In genomic region chr19:8770567-8771270, GRCm38 (mm10) we compare ENCODE assay signal across 8 mouse cellular contexts. TPM values are rescaled to one million over a fixed set of nuclear protein-coding genes. Genes with fewer than 3 reads are reported as not detected.
DNase-seq lines count a peak whose midpoint lies in the region; ATAC-seq and TF ChIP-seq lines count a peak whose summit lies in the region.

Tmem223 (plus strand) TSS chr19:8770996.

- in situ Hi-C loops in ES-E14 (cut with MboI; ENCODE audit: low sequenced_read_pairs in 2 of 2, unreplicated experiment in 2 of 2), result no loop called here

- DNase-seq in ES-E14 (ENCODE audit: low read depth, low spot score), result peak; percentile 68
- peak; percentile 81 for DNase-seq in cerebellum, adult 9-11 months
- peak; percentile 44 to 86 for DNase-seq in frontal cortex, adult 2 months (ENCODE audit: extremely low spot score in 1 of 2, low spot score in 1 of 2)
- peak; percentile 72 to 80 for DNase-seq in layer of hippocampus, adult 8-10 months (ENCODE audit: low spot score in 2 of 2)
- peak; percentile 87 for DNase-seq in lung, embryonic 14.5 days
- peak; percentile 84 for DNase-seq in testis, postnatal 10 days (ENCODE audit: low spot score)

- H3K27me3 ChIP-seq in lung, embryonic 14.5 days (ENCODE audit: insufficient read depth, low read length), result no peaks in the 10 kb centered on the region
- H3K27me3 ChIP-seq in neural tube, embryonic 15.5 days (replicated peaks), result no peaks in the 10 kb centered on the region

- H3K27ac ChIP-seq in ES-E14 (ENCODE audit: insufficient read depth, low read depth, low read length, poor library complexity, severe bottlenecking), result peak within 1 kb of the TSS; percentile 59
- H3K27ac ChIP-seq in lung, embryonic 14.5 days (ENCODE audit: low read depth), result peak within 1 kb of the TSS; percentile 91
- H3K27ac ChIP-seq in neural tube, embryonic 15.5 days (replicated peaks), result peak within 1 kb of the TSS; percentile 90

- peak; percentile 32; the same call in 1 of the 2 replicates for TF ChIP-seq CTCF in lung, embryonic 14.5 days (IDR thresholded peaks at IDR 0.05; ENCODE audit: low read depth)

- peak within 1 kb of the TSS; percentile 88 for H3K9ac ChIP-seq in ES-E14 (ENCODE audit: insufficient read depth, low read depth, low read length, poor library complexity, severe bottlenecking)
- peak within 1 kb of the TSS; percentile 95 for H3K9ac ChIP-seq in lung, embryonic 14.5 days
- peak within 1 kb of the TSS; percentile 90 for H3K9ac ChIP-seq in neural tube, embryonic 15.5 days (replicated peaks)

- no peaks in the 10 kb centered on the region for H3K9me3 ChIP-seq in ES-E14 (ENCODE audit: control insufficient read depth, insufficient read depth, low read depth, low read length)
- H3K9me3 ChIP-seq in lung, embryonic 14.5 days (ENCODE audit: low read depth, low read length), result no peaks in the 10 kb centered on the region
- no peaks in the 10 kb centered on the region for H3K9me3 ChIP-seq in neural tube, embryonic 15.5 days (replicated peaks)

- peaks cover 36% of the 10 kb centered on the region for H3K36me3 ChIP-seq in ES-E14 (ENCODE audit: control insufficient read depth, insufficient read depth, low read length, poor library complexity, severe bottlenecking)
- peaks cover 69% of the 10 kb centered on the region for H3K36me3 ChIP-seq in lung, embryonic 14.5 days (ENCODE audit: insufficient read depth)
- peaks cover 57% of the 10 kb centered on the region for H3K36me3 ChIP-seq in neural tube, embryonic 15.5 days

- H3K4me3 ChIP-seq in ES-E14 (ENCODE audit: insufficient read depth in 1 of 2, low read depth in 1 of 2, low read length in 2 of 2, poor library complexity in 1 of 2, severe bottlenecking in 1 of 2), result peak within 1 kb of the TSS; percentile 73 to 89
- peak within 1 kb of the TSS; percentile 72 for H3K4me3 ChIP-seq in lung, embryonic 14.5 days (ENCODE audit: low read depth, low read length)
- H3K4me3 ChIP-seq in neural tube, embryonic 15.5 days (replicated peaks), result peak within 1 kb of the TSS; percentile 75

- 23% methylated on average over 29 of the region's 29 CpGs for WGBS in lung, embryonic 14.5 days
- 20% methylated on average over 29 of the region's 29 CpGs for WGBS in neural tube, embryonic 15.5 days

- peak; percentile 55 to 70 for ATAC-seq in hematopoietic stem cell, adult 5-6 weeks (replicated peaks in 1 of 2; ENCODE audit: insufficient read depth in 1 of 2, low FRiP score in 2 of 2, low TSS enrichment in 1 of 2, low read depth in 1 of 2, poor library complexity in 2 of 2, severe bottlenecking in 2 of 2)
- ATAC-seq in lung, embryonic 14.5 days (ENCODE audit: insufficient read depth), result peak; percentile 25; the same call in 1 of the 2 replicates
- ATAC-seq in neural tube, embryonic 15.5 days (ENCODE audit: low FRiP score), result peak; percentile 43; the same call in 1 of the 2 replicates

- H3K4me2 ChIP-seq in lung, embryonic 14.5 days, result peak within 1 kb of the TSS; percentile 82
- peak within 1 kb of the TSS; percentile 71 for H3K4me2 ChIP-seq in neural tube, embryonic 15.5 days

- peaks cover 0 to 7% of the 10 kb centered on the region in 2 experiments; a peak in 3 of 4 replicates for H3K4me1 ChIP-seq in ES-E14 (ENCODE audit: control insufficient read depth in 2 of 2, insufficient read depth in 2 of 2, low read length in 2 of 2, poor library complexity in 1 of 2)
- H3K4me1 ChIP-seq in lung, embryonic 14.5 days (ENCODE audit: insufficient read depth), result no peaks in the 10 kb centered on the region; the same call in none of the 2 replicates
- H3K4me1 ChIP-seq in neural tube, embryonic 15.5 days, result peaks cover 38% of the 10 kb centered on the region

TF ChIP-seq in ES-E14, 5 proteins besides CTCF, POLR2A, EP300 and RAD21:
- TF ChIP-seq ZNF384 (IDR thresholded peaks at IDR 0.05; ENCODE audit: low read depth, low read length) (no peak), MAFK (IDR thresholded peaks at IDR 0.05; ENCODE audit: insufficient read depth, low read depth, low read length) (no peak), ZC3H11A (IDR thresholded peaks at IDR 0.05; ENCODE audit: borderline replicate concordance, low read depth, low read length) (no peak), HCFC1 (IDR thresholded peaks at IDR 0.05; ENCODE audit: borderline replicate concordance, insufficient read depth, low read length) (no peak), CHD2 (IDR thresholded peaks at IDR 0.05; ENCODE audit: low read depth, low read length) (no peak; the same call in 1 of the 2 replicates)

RNA-seq across cellular contexts. Expression of gene Tmem223, which starts in this region (rescaled TPM):
- total RNA-seq in ES-E14 (2012; rRNA removed), result 77.3 and 125 TPM in 2 replicates
- polyA plus RNA-seq in frontal cortex, adult 2 months (2012; rRNA removed), result 124 and 140 TPM in 2 replicates
- total RNA-seq in hematopoietic stem cell, adult 5-6 weeks (2017), result 22.0 and 51.0 TPM in 2 replicates
- 10 to 100 TPM; 61.3 to 77.8 (median 72.8) TPM for total RNA-seq in layer of hippocampus, adult 8-10 months (2022)
- polyA plus RNA-seq in lung, embryonic 14.5 days (2014; fragmentation: Nextera tagmentation; extraction: Ambion mirVana), result 166 and 207 TPM in 2 replicates
- 218 and 235 TPM in 2 replicates for polyA plus RNA-seq in neural tube, embryonic 15.5 days (2015; fragmentation: Nextera tagmentation; extraction: Ambion mirVana)

Comparison
In these comparisons a context has a peak if more than half of its experiments do, and no peak if none do; other contexts are left out.
1. Peak in every context shown above with its lines: DNase-seq, ATAC-seq, H3K4me3 ChIP-seq and H3K27ac ChIP-seq.